Mouse (Mus musculus) B cell, adult 67 days (primary cell): Measurements from ENCODE around the gene Shisa5. TPM values are rescaled to one million over a fixed set of nuclear protein-coding genes. Genes with fewer than 3 reads are reported as not detected.

Source experiments
- total RNA-seq, 2 experiments: library from RNA; stranded (reverse); gene quantifications; 4 replicates each; pipeline ENCODE4 v1.2.4; 2023

The Shisa5 gene
- total RNA-seq = 1,000 to 10,000 TPM; 2,072 to 2,196 TPM

DNA sequence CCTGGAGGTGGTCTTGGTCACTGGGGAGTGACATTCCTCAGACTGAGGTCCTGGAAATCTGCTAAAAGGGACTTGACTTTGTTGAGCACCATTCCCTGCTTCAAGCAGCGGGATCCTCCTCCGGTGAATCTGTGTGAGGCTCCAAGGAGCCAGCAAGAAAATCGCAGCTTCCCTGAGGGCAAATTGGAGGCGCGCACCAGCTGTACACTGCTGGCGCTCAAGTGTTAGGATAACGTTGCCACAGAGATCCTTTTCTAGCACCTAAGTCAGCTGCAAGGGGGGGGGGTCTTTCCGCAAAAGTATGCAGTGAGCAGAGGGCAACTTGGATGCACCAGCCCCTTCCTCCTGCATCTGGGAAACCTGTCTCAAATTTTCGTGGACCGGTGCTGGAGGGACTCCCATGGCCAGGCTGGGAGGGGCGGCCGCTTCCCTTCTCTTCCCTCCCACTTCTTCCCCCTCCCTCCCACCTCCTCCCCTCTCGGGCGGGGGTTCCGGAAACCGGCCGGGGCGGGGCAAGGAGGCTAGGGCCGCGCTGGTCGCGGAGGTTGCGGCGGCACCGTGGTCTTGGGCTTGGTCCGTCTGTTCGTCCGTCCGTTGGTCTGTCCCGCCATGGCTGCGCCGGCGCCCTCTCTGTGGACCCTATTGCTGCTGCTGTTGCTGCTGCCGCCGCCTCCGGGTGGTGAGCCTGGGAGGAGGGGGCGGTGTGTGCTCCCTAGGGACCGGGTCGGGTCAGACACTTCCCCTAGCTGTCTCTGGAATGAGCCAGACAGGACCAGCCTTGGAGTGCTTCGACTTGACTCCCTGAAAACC is at the start of gene Shisa5:
TSS of gene Shisa5 (plus strand) at position 480 of the 810 bp plus-strand sequence.

DNA sequence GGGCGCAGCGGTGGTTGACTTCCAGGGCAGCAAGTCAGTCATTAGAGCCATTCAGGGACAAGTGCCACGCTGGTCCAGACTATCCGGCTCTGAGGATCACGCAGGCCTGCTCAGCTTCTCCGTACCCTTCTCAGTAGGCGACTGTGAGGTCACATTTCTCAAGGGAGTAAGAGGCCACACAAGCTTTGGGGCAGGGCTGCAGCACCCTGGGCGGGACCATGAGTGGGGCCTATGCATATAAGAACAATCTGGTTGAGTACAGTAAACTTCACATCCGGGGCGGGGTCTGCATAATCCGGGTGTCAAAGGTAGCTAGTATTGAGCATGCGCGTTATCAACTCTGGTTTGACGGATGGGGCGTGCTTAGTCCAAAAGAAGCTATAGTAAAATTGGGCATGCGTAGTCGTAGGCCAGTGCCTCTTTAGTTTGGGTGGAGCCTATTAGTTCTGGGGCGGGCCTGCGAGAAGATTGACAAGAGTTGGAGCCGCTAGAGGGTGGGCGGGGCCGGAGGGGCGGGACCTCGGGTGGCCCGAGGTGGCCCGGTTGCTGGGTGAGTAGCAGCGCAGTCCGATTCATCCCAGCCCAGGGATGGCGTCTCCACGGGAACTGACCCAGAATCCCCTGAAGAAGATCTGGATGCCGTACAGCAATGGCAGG is 46.8 kb upstream of the Shisa5 start, which contains the start of gene Pfkfb4:
TSS of gene Pfkfb4 (plus strand) at position 351 of the 657 bp plus-strand sequence.

DNA sequence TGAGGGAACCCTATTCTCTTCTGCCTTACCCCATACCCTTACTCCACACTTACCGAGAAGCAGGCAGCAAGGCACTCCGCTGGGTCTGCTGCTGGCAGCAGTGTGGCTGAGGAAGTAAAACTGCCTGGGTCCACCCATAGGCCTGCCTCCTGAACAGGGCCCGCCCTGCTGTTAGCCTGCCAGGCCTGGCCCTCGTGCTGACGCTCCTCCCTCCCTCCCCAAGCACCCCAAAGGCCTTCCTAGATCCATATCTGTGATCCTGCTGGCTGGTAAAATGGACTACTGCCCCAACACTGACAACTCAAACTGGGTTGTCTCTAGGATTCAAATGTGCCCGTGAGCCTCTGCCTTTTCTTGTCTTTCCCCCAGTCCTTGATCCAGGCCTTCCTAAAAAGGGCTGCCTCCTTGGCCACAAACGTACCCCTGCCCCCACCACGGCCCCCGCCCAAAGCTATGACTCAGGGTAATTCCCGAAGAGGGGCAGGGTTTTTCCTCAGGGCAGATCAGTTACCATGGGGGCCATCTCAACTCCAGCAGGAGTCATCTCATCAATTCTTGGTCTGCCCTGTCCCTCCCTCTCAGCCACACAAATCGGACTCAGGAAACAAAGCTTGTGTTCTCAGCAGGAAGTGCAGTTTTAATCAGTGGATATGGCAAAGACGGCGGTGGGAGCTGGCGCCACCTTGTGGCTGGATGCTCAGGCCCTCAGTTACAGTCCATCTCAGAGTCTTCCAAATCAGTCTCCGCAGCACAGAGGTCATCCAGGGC is 21.0 kb downstream of the Shisa5 start, which contains the start of gene Trex1:
TSS of gene Trex1 (minus strand) at position 599 of the 768 bp plus-strand sequence.

DNA sequence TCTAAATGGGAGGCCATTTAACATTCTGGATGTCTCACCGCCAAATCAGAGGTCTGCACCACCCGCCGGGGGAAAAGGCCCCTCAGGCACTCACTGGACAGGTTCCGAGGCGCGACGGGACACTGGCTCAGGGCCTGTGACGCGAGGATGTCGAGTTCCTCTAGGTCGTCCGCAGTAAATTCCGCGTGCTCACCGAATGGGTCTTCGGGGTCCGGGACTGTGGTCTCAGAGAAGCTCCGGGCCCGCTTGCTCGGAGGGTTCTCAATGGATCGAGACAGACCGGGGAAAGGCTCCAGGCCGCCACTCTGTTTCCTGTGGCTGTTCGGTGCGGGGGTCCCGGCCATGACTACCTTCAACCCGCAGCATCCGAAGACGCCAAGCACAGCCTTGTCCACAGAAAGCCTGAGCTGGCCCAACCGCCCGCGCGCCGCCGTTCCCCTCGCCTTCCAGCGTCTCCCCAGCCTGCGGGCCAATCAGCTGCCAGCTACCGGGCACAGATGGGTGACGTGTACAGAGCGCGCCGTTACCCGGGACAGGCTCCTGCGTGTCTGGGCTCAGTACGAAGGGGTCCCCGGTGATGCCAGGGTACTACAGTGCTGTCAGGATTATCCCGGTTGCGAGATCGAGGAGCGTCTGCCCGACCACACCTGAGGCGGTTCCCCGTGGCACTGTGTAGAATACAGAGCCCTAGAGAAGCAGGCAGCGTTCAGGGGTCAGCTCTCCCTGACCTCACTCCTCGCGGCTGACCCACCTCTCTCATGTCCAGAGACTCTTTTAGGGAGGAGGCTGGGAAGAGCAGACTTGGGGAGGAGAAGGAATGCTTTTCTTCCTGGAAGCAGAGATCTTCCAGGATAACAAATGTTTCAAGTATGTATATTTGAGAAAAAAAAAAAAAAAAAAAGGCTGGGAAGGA is 35.6 kb downstream of the Shisa5 start, which contains the start of gene Atrip:
TSS of gene Atrip (minus strand) at position 464 of the 913 bp plus-strand sequence.

DNA sequence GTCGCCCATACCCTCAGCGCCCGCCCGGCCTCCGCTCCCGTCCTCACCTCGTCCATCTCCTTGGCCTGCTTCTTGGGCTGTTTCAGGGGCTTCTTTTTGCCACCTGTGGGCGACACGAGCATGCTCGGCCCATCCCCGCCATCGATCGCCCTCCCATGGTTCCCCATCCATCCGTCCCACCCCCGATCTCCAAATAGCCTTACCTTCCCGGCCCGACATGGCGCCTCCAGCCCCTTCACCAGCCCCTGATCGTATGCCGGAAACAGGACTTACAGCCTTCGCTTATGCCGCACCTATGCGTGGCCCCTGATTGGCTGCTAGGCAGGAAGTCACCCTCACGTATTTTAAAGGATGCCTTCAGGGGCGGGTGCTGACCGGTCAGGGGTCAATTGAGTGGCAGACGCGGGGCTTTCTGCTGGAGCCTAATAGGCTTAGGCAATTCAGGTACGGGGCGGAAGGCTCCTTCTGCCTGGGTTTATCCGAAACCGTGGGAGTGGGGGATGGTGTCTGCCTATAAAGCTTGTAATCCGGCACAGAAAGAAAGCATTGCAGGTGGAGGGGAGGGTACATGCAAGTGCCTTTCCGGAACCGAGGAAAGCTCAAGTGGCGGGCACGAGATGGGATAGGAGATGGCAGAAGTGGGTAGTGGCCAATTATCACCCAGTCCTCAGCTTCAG is 43.9 kb downstream of the Shisa5 start, which contains the start of the genes Ccdc51 and Tma7:
TSS of gene Ccdc51 (plus strand) at position 370 of the 677 bp plus-strand sequence.
TSS of gene Tma7 (minus strand) at position 464 of the 677 bp plus-strand sequence.

DNA sequence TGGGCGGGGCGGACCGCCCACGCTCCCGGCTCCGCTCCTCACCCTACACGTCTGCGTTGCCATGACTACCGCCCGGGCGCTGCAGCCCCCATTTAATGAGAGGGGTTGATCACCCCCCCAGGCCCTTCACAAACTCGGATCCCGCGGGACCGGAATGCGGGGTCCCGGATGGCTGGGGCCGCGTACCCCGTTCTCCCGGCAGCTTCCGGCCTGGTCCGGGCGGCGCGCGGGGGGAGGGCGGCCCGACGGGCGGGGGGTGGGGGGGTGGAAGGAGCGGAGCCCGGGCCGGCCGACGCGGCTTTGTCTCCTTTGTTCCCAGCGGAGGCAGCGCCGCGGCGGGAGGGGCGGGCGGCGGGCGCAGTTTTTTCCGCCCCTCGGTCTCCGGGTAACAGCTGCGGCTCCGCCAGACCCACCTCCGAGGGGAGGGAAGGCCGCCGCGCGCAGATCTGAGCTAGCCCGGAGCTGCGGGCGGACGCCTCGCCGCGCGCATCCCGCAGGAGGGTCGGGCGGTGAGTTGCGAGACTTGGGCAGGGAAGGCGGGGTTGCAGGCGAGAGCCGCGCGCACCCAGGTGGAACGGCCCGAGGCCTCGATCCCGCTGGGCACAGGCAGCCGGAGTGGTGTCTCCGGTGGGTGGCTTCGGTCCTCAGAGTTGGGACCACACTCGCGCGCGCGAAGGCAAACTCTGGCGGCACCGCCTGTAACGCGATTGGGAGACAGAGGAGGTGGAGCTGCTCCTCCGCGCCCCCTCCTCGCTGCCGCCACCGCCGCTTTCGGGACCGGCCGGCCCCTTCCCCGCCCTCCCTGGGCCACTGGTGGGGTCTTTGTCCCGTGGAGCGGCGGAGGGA is 57.0 kb downstream of the Shisa5 start, which contains the start of gene Plxnb1:
TSS of gene Plxnb1 (plus strand) at position 253 of the 846 bp plus-strand sequence.

Other genes with a start within 250 kb of the Shisa5 start
- 10 to 100 TPM; 18.1 to 25.1 TPM for gene Nckipsd, start 230.2 kb upstream of the Shisa5 start, total RNA-seq
- under 1 TPM; 0.06 to 0.53 TPM for gene Celsr3, start 212.2 kb upstream of the Shisa5 start, total RNA-seq
- 10 to 100 TPM; 11.7 to 17.2 TPM for gene Slc26a6, start 185.3 kb upstream of the Shisa5 start, total RNA-seq
- gene Tmem89, start 123.9 kb upstream of the Shisa5 start, total RNA-seq = under 1 TPM in 1 of 2 experiments, not detected in 1; 0.78 TPM
- gene Uqcrc1, start 101.9 kb upstream of the Shisa5 start, total RNA-seq = 100 to 1,000 TPM; 174 to 176 TPM
- gene Col7a1, start 85.0 kb upstream of the Shisa5 start, total RNA-seq = 1 to 10 TPM; 4.0 to 6.9 TPM
- under 1 TPM in 1 of 2 experiments, not detected in 1; 0.83 TPM for gene Ucn2, start 52.6 kb upstream of the Shisa5 start, total RNA-seq
- gene Pfkfb4, start 46.8 kb upstream of the Shisa5 start, total RNA-seq = 10 to 100 TPM; 32.6 to 47.0 TPM
- gene Trex1, start 21.2 kb downstream of the Shisa5 start, total RNA-seq = 10 to 100 TPM; 15.0 to 19.4 TPM
- gene Atrip, start 35.6 kb downstream of the Shisa5 start, total RNA-seq = 10 to 100 TPM; 45.5 to 47.0 TPM
- gene Ccdc51, start 43.9 kb downstream of the Shisa5 start, total RNA-seq = 10 to 100 TPM in 1 of 2 experiments, 1 to 10 TPM in 1; 9.9 to 12.6 TPM
- 100 to 1,000 TPM; 297 to 318 TPM for gene Tma7, start 44.0 kb downstream of the Shisa5 start, total RNA-seq
- gene Plxnb1, start 56.8 kb downstream of the Shisa5 start, total RNA-seq = 1 to 10 TPM in 1 of 2 experiments, under 1 TPM in 1; 0.27 to 1.5 TPM
- gene Fbxw21, start 123.5 kb downstream of the Shisa5 start, total RNA-seq = not detected
- gene Fbxw13, start 157.4 kb downstream of the Shisa5 start, total RNA-seq = under 1 TPM in 1 of 2 experiments, not detected in 1; 0.59 TPM
- not detected for gene Fbxw20, start 196.2 kb downstream of the Shisa5 start, total RNA-seq
- gene Fbxw14, start 249.1 kb downstream of the Shisa5 start, total RNA-seq = not detected